Mouse (Mus musculus) adrenal gland, adult (tissue): Measurements from ENCODE around the gene Slc44a4.
A peak's percentile ranks its signal among the peaks of the same experiment; 100 is the strongest.

Source experiments
- DNase-seq, 2 experiments: peaks; one replicate each; pipeline ENCODE4 v3.0.0; 2022 to 2023; ENCODE audit warnings: low spot score in 1 of 2; ENCODE audit not compliant: inconsistent age in 2 of 2

Slc44a4 gene

GRCm38 (mm10) chr17:34913930-34914665, at the start of gene Slc44a4:
Slc44a4 (plus strand) TSS chr17:34914466.
- DNase-seq: peak in 1 of 2 experiments; percentile 28

GRCm38 (mm10) chr17:34865981-34866380, 48.3 kb upstream of the Slc44a4 start:
- DNase-seq: no peak

- peak; percentile 54 to 83 for DNase-seq
These were observed 39.9 kb upstream of the Slc44a4 start for GRCm38 (mm10) chr17:34874321-34874720.

DNA sequence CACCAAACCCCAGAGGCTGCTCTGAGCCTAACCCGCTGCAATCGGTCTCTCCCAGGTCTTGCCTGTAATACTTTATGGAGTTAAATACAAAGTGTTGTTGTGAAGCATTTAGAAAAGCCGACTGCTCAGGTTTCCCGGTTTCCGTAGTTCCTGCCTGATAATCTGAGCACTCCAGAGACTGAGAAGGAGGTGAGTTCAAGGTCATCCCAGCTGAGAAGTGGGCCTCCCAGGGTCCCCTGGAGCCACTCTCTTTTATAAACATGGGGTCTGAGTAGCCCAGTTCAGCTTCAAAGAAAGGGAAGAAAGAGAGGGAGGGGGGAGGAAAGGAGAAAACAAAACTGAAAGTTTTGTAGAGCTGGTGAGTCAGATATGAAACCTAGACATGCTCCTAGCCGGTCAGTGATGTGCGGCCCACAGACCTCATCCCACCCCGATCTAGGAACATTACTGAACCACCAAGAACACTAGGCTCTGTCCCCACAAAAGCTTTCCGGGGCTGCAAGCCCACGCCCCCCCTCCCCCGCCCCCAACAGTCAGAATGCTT, 34.9 kb upstream of the Slc44a4 start, which contains the start of gene Zbtb12:
TSS of gene Zbtb12 (plus strand) at position 148 of the 544 bp plus-strand sequence.
- DNase-seq: peak in 1 of 2 experiments; percentile 80

GRCm38 (mm10) chr17:34881166-34881565, 33.1 kb upstream of the Slc44a4 start:
- no peak for DNase-seq

- DNase-seq: peak; percentile 48 to 85
These were observed 32.5 kb upstream of the Slc44a4 start, which contains the start of gene Gm20547 for GRCm38 (mm10) chr17:34881683-34882310. Gm20547 (minus strand) TSS chr17:34882042.

GRCm38 (mm10) chr17:34883332-34883731, 30.9 kb upstream of the Slc44a4 start:
- no peak for DNase-seq

DNA sequence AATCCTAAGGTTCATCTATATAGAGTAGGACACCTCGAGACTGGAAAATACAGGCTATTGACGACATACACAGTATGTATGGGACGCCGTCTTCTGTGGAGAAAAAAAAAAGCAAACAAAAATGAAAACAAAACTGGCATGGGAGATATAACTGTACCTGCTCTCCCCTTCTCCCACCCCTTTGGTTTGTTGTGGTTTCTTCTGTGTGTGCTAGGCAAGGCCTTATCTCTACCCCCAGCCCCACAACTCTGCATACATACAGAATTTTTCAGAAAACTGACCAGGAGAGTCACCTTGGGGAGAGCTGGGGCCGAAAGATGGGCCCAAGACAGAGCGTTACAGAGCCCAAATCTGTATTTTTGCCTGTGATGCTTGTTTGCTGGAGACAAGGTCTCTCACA, 29.6 kb upstream of the Slc44a4 start:
- DNase-seq: no peak

GRCm38 (mm10) chr17:34885615-34886014, 28.7 kb upstream of the Slc44a4 start:
- DNase-seq: peak in 1 of 2 experiments; percentile 60

- no peak for DNase-seq
These were observed 26.3 kb upstream of the Slc44a4 start for GRCm38 (mm10) chr17:34887942-34888341.

DNA sequence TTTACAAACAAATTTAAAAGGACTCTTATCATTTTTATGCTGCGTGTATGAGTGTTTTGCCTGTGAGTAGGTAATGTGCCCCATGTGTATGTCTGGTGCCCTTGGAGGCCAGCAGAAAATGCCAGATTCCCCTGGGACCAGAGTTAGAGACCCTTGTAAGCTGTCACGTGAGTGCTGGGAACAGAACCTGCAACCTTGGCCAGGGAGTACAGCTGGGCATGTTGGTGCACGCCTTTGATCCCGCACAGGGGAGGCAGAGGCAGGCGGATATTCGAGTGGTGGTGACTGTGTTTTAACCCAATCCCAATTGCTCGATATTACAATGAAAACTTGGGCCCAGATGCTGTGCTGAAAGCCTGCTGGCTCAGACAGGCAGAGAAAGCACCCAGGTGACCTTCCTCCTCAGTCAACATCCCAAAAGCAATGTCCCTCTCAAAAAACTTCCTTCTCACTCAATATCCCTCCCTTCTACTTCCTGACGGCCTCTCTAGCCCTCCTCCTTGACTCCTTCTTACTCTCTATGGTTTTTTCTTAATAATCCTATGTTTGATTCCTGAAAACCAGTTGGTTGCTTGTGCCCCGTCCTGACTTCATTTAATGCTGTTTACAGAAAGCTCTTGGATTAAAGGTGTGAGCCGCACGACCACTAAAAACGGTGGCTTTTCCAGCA, 24.1 kb upstream of the Slc44a4 start:
- DNase-seq: no peak

- DNase-seq: peak in 1 of 2 experiments; percentile 26
These were observed 22.9 kb upstream of the Slc44a4 start for GRCm38 (mm10) chr17:34891377-34891776.

- DNase-seq: no peak
These were observed 21.0 kb upstream of the Slc44a4 start for GRCm38 (mm10) chr17:34893072-34893824.

- DNase-seq: peak; percentile 96 to 98
These were observed 20.1 kb upstream of the Slc44a4 start for GRCm38 (mm10) chr17:34894074-34894597.

DNA sequence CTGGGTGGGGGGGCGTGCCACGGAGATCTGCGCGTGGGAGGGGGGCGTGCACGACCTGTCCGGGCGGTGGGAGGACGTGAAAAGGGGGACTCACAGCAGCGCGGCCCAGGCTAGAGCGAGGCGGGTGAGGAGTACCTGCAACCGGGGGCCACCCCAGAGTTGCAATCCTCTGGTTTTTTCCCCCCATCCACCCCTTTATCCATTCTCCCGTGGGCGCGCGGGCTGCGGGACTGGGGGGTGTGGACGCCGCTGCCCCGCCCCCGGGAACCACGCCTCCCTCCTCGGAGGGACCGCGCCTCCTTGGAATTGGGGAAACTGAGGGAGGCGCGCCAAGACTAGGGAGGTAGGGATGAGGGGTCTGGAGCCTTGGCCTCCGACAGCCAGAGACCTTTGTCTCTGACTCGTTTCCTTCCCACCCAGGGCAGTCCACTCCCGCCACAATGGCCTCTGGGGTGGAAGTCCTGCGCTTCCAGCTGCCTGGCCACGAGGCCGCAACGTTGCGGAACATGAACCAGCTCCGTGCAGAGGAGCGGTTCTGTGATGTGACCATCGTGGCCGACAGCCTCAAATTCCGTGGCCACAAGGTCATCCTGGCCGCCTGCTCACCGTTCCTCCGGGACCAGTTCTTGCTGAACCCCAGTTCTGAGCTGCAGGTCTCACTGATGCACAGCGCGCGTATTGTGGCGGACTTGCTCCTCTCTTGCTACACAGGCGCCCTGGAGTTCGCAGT, 19.3 kb upstream of the Slc44a4 start:
- DNase-seq: peak; percentile 81 to 92

- peak; percentile 48 to 58 for DNase-seq
These were observed 18.5 kb upstream of the Slc44a4 start for GRCm38 (mm10) chr17:34895724-34896123.

DNA sequence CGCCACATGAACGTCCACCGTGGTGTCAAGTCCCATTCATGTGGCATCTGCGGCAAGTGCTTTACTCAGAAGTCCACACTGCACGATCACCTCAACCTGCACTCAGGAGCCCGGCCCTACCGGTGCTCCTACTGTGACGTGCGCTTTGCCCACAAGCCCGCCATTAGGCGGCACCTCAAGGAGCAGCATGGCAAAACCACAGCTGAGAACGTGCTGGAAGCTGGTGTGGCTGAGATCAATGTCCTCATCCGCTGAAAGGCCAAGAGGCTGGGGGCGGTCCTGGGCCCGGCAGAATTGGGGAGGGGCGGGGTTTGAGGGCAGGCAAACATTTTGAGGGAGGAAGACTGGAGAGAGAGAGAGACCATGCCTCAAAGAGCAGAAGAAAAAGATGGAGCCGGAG, 17.9 kb upstream of the Slc44a4 start:
- peak; percentile 37 to 59 for DNase-seq

GRCm38 (mm10) chr17:34897373-34898159, 16.7 kb upstream of the Slc44a4 start:
- DNase-seq: peak in 1 of 2 experiments; percentile 75

- peak; percentile 91 to 96 for DNase-seq
These were observed 16.1 kb upstream of the Slc44a4 start, which contains the start of the genes C2 and Ehmt2 for GRCm38 (mm10) chr17:34898160-34898586. C2 (minus strand) TSS chr17:34898265. Ehmt2 (plus strand) TSS chr17:34898469.
